Mouse (Mus musculus): ENCODE measurements around the gene Tigit.

Gene Tigit

GRCm38 (mm10) chr16:43617346-43617745 is 46.6 kb downstream of the Tigit start:
- no peak for DNase-seq

DNA sequence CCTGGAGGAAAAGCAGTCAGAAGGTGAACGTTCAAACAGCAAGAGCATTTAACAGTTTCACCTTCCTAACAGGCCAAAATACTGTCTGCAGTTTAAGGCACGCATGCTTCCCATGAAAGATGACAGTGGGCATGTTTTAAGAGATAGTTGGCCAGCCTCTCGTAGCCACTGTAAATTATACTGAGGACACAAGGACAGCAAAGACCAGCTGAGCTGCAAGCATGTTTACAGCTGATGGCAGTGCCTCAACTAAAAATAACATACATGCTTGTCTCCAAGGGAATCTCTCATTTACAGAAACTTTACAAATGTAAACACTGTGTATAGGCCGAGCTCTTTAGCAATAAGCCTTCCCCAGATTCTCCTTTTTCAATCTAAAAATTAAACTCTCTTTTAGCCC is 47.6 kb downstream of the Tigit start:
- no peak for DNase-seq

GRCm38 (mm10) chr16:43610375-43610774 is 53.6 kb downstream of the Tigit start:
- DNase-seq: no peak

DNA sequence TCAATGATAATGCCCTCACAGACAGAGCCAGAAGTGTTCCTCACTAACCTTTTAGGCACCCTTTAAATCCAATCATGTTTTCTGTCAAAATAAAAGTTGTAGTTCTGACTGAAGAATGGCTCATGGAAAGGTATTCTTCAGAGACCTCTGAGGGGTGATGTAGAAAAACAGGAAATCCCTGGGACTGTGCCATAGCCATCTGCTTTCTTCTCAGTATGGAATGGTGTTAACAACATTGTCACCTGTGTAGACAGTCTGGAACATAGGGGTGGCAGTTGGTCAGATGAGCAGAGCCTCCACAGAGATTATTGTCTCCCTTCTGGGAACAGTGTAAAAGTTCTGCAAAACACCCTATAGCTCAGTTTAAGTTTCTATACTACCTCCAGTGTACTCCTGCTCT is 55.9 kb downstream of the Tigit start:
- no peak for DNase-seq

- DNase-seq: no peak
Observed at GRCm38 (mm10) chr16:43607086-43607485, 56.9 kb downstream of the Tigit start.

DNA sequence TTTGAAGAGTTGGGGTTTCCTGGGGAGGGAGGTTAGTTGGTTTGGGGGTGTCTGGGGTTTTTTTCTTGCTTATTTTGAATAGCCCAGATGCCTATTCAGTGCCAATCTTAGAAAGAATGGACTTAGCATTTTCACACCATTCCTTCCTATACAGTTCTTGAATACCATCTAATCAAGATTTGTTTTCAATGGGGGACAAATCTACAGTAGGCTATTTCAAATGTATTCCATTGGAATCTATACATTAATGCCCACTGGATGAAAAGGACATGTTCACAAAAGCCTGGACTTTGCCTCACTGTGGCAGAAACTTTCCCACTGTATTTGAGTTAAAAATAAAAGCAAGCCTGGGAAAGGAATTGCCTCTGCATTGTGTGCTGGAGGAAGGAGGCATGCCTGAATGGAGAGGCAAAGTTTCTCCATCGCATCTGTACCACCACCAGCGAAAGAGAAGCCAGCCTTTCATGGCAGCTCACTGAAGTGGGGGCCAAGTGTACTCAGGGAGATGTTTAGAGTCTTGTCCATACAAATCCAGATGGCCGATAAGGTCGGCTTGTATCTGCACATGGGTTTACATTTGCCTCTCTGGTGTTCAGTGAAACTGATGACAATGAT is 59.4 kb downstream of the Tigit start:
- no peak for DNase-seq

GRCm38 (mm10) chr16:43603591-43604141 is 60.3 kb downstream of the Tigit start:
- no peak for DNase-seq

DNA sequence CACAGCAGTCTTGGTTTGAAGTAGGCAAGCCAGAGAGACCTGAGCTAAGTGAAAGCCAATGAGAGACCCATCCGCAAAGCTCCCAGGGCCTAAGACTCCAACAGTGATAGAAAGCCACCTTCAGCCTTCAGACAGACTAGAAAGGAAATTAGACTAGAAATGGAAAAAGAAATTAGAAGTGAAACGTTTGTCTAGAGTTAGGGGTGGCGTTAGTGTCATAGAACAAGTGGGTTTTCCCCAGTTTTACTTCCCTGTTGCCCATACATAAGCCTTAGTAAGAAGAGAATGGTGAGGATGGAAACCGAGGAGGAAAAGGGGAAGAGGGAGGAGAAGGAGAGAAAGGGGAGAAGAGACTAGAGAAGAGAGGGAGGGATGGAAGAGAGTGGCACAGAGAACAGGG is 61.4 kb downstream of the Tigit start:
- no peak for DNase-seq

DNA sequence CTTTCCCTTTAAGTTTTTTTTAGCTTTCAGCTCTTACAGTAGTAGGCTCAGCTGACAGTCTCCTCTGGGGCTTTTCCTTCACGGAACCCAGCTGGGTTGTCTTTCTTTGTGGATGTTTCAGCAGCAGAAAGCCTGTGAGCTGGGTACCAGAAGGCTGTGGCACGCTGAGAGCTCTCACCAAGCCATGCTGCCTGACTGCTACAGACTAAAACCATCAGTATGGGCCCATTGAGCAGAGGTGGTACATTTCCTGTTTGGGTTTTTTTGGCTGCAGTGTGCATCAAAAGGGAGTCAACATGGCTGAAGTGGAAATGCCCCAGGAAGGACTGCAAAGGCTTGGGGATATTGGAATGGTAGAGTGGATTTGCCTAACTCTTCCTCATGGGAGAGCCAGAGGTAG is 64.2 kb downstream of the Tigit start:
- no peak for DNase-seq
